Mouse (Mus musculus) yolk sac, embryonic 10.5 days (tissue): ENCODE measurements around the gene Vps26a.

Source experiments
- DNase-seq: peaks from one replicate; pipeline ENCODE4 v3.0.0-alpha.2; 2017; ENCODE audit warnings: low spot score

The Vps26a gene

DNA sequence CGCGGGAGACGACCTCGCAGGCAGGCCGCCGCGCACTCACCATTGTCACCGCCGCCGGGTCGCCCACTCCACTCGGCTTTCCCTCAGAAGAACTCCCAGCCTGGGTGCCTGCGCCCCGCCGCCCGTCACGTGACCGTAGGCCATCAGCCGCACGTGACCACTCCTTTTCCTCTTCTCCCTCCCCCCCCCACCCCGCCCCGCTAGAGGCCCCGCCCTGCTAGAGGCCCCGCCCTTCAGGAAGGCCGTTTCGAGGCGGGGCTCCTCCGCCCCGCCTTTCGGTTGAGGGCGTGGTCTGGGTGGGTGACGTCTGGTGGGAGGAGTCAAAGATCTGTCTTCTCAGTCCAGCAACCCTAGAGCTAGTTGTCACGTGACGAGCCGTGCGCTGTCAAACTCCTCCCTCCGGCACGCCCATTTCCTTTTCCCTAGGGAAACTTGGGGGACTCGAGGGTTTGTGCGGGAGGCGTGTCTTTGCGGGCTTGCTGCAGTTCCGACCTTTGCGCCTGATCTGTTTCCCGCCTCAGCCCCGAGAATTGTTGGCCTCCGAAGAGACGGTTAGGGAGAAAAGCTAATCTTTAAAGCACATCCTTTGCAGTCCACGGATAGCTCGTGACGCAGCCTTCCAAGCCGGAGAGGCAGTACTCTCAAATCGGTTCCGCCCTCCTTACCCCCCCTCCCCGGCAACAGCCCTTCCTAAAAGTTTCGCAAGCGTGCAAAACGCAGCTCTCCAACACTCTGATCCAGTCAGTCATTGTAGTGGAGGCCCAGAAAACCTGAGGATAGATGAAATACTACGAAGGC, at the start of gene Vps26a:
Gene Vps26a (minus strand): TSS at position 188 of the 798 bp plus-strand sequence.
- peak; percentile 100 for DNase-seq

DNA sequence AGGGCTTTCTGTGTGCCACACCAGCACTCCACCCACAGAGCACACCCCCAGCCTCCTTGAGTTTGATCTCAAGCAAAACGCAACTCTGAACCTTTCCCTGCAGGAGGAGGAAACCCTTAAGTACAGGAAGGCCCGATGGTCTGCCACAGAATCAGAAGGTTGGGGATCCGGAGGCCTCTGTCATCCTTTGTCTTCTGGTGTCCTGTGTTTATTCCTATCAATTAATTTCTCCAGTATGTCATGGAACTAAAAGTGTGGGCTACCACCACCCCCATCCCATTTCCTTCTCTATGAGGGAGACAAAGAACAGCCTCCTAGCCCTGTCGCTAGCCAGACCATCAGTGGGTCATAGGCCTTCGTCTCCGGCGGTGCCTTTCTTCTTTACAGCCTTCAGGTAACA, 47.9 kb upstream of the Vps26a start:
- DNase-seq, result no peak

DNA sequence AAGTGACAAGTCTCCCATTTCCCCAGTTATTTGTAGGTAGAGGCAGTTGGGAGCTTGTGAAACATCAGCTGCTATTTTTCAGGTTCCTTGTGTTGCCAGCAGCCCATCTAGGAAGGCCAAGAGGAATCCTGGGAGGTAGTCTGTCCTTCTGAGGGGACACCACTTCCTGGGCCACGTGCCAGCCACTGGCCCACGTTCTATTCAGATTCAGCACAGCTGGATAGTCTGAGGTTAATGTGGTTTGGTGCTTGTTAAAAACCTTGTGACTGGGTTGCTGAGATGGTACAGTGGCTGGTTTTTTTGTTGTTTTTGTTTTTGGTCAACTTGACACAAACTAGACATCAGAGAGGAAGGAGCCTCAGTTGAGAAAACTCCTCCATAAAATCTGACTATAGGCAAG, 46.2 kb upstream of the Vps26a start:
- DNase-seq, result no peak

DNA sequence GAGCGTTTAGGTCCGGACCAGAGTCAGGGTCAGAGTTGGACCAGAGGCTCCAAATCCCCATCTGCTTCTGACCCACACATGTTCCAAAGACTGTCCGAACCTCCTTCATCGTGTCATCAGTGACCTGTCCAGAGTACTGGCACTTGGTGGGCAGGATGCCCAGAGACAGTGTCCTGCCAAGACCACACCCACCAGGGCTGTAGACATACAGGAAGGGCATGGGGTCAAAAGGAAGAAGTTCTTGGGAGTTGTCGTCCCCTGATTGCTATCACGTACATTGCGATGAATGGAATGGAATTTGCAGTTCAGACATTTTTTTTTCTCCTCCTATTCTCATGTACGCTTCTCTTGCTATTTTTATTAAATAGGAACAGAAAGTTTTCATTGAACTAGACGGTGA, 43.6 kb upstream of the Vps26a start:
- no peak for DNase-seq

DNA sequence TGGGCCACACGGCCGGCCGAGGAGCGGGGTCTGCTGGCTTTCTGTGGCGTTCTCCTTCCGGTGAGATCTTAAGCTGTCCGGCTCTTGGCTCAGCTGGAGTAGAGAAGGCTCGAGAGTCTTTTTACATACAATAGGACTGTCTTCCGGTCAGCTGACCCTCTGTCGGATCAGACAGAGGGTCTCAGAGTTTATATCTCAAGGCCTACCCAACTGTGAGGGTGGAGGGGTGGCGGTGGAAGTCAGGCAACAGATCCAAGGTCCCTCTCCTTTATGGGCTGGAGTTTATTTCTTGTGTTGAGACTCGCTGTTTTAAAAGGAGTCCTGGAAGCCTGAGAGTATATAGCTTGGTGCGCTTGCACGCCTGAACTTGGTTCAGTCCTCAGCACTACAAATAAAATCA, 40.7 kb upstream of the Vps26a start, which contains the start of gene Srgn:
Gene Srgn (minus strand): TSS at position 101 of the 400 bp plus-strand sequence.
- DNase-seq, result no peak

DNA sequence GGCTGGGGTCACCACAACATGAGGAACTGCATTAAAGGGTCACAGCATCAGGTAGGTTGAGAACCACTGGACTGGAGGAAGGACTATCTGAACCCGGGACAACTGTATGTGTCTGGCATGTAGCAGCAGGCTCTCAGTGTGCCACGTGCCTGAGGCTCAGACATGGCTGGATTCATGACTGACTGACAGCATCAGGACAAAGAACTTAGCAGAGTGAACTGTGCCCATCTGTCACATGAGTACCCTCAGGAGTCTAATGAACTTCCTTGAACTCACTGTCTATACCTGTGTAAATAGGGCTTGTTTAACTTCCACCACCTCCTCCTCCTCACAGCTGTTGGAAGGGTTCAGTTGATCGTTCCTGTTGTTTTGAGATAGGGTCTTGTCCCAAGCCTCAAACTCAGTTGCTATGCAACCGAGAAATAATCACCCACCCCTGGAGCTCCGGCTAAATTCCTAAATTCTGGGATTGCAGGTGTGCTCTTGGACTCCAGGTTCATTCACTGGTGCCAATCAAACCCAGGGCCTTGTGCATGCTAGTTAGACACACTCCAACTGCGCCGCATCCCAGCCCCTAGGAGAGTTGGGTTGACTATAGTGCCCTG, 35.8 kb upstream of the Vps26a start:
- peak; percentile 80 for DNase-seq

DNA sequence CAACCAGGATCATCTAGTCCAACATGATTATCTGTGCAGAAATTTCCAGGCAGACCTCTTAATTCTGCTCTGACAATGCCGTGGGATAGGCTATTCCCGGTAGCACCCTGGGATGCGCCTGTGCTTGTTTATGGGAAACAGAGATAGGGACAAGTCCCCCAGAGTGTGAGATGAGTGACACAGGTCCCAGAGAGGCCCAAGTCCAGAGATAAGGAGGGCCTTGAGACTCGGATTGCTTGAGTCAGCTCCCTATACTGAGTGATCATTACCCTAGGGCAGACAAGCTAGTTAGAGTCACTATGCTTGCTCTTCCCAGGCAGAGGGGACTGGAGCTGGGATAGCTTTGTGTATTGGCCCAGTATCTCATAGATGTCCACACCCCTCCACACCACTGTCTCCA, 35.2 kb upstream of the Vps26a start:
- DNase-seq, result peak; percentile 87

DNA sequence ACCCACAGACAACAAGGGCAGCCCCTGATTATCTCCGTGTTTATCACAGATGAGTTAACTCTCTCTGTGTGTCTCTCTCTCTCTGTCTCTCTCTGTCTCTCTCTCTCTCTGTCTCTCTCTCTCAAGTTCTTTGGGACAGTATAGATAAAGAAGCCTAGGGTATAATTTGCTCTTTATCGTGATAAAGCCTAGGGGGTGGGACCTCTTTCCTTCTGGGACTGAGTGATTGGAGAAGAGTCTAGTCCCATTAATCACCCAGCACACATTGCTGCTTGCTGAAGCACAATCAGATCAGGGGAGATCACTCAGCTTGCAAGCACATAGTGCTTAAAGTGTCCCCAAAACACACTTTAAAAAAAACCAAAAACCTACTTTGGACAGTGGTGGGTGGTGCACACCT, 34.3 kb upstream of the Vps26a start:
- DNase-seq, result no peak

DNA sequence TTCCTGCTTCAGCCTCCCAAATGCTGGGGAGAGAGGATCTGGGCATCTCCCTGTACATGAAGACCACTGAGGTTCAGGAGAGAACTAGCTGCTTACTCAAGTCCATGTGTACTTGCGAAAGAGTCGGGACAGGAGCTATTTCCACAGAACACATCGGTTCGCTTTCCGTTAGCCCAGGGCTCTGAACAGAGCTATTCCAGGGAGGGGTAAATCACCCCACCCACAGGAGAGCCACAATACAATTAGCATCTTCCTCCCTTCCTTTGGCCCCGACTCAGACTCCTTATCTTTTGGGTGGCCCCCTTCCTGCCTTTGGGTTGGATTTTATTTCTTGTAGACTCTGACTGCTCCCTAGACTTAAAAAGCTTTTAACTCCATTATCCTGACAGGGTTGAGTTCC, 30.9 kb upstream of the Vps26a start:
- DNase-seq, result no peak

DNA sequence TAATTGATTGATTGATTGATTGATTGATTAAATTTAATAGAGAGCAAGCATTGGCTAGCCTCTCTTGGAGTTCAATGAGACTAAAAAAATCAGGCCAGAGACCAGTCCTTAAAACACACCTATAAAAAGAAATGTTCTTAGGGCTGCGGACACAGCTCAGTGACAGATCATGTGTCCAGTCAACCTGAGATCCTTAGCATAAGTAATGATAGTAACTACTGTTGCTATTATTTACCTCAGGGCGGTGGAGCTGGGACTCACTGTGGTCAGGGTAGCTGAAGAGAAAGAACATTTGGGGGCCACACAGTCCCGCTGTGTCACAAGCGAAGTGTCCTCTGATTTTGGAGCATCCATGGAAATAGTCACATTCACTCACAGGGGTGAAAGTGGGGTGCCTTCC, 26.2 kb upstream of the Vps26a start:
- DNase-seq, result no peak

DNA sequence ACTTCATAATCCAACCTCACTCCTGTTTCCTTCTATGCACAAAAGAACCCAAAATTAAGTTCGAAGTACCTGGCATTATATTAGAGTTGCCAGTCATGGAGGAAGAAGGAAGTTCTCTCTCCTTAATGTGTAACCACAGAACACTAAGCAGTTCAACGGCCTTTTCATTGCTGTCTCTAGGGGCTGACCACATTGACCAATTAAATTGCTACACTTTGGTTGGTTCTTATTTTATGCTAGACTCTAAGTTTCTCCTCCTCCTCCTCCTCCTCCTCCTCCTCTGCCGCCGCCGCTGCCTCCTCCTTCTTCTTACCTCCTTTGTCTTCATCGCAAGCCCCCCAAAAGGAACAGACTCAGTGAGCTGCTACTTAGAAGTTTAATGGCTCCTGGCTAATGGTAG, 24.9 kb upstream of the Vps26a start:
- no peak for DNase-seq

DNA sequence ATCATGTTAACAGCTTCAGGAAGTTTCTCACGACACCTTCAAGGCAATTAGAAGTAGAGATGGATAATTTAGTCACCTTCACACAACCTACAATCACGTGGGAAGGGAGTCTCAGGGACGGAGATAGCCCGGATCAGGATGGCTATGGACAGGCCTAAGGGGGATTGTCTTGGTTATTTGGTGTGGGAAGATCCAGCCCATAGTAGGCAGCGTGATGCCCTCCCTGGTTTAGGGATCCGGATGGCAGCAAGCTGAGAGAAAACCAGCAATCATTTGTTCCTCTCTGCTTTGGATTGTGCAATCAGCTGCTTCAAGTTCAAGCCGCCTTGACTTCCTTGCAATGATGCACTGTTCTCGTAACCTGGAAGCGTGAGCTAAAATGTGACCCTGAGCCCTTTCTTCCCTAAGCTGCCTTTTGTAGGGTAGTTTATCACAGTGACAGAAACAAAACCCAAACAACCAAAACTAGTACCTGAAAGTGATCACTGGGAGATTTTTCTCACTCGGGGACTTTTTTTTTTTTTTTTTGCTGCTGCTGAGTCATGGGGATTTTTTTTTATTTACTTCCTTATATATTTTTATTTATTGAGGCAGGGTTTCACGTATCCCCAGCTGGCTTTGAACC, 22.5 kb upstream of the Vps26a start:
- DNase-seq, result no peak

DNA sequence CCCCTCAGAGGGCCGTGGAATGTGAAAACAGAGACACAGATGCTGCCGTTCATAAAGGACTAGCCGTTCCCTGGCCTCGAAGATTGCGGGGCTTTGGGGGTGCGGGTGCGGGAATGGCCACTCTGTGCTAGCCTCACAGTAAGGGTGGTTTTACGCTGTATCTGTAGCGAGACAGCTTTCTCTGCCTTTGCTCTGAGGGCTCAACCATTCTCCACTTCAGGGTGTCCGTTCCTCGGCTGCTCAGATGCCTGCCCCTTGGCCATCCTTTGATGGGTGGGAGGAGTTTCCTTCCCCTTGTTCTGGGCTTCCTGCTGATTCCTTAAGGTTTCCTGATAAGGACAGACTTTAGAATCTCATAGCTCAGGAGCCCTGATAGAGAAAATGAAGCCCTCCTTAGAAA, 21.9 kb upstream of the Vps26a start:
- no peak for DNase-seq

DNA sequence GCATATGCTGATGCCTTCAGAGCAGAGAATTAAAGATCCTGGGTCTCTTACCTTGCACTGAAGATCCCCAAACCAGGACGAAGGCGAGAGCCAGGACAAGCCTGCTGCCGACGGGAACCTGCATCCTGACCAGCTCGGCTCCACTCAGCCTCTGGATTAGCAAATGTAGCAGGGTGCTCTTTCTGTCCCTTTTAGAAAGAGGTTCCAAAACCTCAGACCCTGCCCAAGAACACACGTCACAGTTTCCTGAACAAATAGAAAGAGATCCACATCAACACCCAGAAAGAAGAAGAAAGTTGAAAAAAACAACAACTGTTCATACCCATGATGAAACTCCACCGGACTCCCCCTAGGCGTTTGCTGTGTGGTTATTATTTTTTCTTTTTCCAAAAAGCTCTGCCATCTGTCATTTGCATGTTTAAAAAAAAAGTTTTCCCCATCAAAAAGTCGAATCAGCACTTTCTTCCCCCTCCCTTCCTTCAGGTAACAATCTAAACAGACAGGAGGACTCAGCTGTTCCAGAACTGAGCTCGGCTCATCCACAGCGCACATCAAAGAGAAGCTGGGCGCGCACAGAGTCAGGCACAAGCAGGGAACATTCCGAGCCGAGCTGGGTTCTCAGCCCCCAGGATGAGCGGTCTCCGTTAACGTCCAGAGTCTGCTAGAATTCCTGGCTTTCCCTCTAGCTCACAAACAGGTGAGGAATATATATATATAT, 21.1 kb upstream of the Vps26a start:
- no peak for DNase-seq

DNA sequence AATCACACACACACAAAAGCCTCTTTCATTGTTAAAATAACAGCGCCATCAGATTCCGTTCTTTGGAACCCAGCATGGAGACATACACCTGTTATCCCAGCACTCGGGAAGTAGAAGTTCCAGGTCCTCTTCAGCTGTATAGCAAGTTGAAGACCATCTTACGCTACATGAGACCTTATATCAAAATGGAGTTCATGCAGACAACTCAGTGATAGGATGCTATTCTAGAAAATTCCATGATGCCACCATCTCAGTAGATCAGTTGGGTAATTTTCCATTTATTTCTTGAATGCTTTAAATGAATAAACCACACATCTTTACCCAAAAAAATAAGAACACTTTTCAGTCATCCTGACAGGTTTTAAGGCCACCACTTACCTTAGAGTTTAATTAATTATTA, 20.5 kb upstream of the Vps26a start:
- DNase-seq, result no peak

DNA sequence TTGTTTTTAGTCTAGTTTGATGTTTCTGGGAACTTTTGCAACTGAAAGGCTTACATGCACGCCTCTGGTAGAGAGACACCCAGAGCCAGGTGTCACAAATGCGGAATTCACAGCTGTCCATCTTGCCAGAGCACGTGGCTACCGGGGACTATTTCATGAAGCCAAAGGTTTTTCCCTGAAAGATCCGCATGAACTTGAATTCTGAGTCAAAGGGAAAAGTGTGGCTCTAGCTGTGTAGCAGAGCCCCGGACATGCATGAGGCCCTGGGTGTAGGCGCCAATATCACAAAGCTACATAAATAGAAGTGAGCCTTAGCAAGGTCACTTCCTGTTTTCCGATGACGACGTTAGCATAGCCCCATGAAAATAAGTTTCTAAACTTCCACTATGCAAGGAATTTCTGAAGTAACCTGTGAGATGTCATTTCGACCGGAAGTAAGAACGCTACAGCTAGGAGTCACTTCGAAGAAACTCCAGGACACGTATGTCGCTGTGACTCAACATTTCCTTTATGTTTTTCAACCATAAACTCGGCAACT, 19.5 kb upstream of the Vps26a start:
- no peak for DNase-seq

DNA sequence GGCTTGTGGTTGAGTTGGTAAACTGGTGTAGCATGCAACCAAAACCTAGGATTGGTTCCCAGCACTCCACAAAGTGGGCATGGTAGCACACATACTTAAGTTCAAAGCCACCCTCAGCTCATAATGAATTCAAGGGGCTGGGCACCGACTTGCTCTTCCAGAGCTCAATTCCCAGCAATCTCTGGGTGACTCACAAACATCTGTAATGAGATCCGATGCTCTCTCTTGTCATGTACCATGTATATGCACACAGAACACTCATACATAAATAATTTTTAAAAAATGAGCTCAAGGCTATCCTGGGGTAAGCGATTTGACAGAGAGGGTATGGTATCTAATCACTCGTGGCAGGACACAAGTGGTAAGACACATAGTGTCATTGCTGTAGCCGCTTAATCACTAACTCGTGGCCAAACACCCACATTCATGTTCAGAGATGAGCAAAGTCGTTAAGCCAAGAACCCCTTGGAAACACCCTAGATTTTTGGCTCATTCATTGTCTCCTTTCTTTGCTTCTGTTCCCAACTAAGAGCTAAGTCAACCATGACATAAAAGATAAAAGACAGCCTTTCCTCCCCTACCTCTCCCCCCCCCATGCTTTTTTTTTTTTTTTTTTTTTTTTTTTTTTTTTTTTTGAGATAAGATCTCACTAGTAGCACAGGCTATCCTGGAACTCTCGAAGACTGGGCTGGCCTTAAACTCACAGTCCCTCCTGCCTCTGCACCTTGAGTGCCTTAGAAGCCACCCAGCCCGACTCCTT, 18.8 kb upstream of the Vps26a start:
- no peak for DNase-seq

DNA sequence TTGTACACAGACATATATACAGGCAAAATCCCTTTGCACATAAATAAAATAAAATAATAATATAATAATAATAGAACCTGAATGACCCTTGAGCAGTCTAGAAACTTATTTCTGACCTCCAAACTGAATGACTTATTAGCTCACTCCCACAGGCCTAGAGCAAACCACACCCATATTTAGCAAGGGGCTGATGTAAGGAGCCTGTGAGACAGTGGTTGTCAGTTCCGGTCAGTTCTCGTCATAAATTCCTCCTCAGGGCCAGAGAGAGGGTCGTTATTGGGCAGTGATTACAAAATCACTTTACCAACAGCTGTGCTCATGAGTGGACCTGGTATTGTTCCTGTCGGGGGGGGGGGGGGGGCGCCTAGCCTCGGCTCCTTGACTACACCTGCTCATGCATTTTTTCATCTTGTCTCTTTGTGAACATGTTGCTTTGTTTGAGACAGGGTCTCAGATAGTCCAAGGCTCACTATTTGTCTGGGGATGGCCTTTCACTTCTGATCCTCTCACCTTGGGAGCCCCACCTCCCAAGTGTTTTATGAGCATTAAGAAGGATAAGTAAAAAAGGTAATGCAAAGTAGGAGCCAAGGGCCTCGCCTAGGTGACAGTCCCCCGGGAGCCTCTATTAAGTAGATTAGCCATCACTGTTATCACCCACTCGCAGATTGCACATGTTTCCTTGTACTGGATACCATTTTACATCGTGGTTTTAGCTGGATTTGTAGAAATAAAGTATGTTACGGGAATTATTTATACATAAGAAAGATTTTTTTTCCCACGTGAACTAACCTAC, 17.4 kb upstream of the Vps26a start:
- DNase-seq, result no peak

DNA sequence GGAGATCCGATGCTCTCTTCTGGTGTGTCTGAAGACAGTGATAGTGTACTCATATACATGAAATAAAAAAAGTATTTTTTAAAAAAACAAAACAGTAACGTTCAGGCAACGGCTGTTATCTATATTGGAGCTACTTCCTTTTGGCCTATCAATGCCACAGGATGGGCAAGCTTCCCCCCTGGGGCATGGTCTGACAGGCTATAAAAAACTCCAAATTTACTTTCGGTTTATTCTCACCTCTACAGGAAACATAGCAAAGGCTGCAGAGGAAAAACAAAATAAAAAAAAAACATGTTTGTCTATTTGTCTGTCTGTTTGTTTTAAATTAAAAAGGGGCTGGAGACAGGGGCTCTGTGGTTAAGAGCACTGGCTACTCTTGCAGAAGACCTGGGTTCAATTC, 16.7 kb upstream of the Vps26a start:
- DNase-seq, result no peak

DNA sequence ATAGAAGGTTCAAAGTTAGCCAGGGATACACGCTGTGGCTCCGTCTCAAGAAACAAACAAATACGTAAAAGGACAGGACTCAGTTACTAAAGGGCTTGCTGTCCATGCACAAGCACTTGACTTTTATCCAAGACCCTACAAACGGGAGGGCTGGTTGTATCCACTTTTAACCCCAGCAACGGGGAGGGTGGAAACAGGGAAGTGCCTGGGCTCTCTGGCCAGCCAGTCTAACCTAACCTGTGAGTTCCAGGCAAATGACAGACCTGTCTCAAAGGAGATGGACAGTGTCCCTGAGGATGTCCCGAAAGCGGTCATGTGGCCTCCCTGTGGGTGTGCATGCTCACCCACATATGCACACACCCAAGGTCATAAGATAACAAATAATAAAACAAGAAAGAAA, 15.3 kb upstream of the Vps26a start:
- no peak for DNase-seq
